Mouse (Mus musculus): Measurements from ENCODE around the gene Efna5. TPM values are rescaled to one million over a fixed set of nuclear protein-coding genes. Genes with fewer than 3 reads are reported as not detected.

Efna5 gene
- total RNA-seq, 1 experiment from 2014 or later = 30.0 TPM

DNA sequence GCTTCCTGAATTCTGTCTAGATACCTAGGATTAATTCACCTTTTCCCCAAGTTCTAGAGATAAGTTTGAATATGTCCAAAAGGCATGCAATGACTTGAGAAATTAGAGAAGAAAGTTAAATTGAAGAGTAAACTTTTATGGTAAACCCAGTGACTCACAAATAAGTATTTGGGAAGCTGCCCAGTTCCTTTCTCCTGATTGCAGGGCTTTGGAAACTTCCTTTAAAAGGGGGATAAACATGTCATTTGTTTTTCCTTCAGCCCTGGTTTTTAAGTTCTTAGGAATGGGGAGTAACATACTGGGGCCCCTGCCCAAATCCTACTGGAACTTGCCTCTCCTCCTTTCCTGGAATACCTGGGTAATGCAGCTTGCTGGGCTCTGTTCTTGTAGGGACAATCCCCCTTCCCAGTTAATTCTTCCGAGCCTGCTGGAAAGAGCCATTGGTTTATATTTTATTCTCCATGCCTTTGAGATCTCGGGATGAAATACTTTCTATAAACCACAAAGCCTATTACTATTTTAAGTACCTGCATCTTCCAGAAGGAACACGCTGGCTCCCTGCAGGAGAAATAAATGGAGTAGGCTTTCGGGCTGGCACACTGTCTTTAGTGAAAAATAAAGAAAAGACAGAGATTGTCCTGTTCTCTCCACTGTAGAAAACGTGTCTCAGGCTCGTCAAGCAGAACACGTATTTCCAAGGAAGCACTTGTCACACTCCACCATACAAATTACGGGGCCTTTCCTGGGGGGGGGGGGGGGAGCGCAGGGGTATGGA is 282.2 kb downstream of the Efna5 start:
- DNase-seq = no peak

DNA sequence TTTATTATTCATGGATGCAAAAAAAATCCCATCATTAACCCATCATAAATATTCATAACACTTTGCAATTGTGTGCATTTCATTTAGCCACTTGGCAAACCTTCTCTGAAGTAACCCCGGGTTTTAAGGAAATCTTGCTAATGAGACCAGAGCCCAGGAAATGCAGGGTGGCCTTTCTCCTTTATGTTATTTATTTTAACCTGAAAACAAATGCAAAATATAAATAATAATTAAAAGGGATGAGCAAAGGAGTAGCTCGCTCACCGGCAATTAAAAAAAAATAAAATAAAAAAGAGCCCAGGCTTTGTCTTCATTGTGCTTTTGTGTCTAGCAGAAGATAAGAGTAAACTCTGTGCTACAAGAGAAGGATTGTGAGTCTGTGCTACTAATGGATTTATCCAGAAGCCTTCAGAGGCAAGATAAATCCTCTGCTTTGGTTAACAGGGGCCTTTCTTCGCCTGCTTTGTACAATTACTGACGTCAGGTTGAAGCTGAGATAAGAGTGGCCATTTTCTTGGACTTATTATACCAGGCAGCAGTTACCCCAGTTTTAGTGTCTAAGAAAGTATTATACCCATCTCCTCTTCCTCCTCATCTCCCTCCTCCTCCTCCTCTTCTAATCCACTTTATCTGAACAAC is 288.6 kb downstream of the Efna5 start:
- no peak for DNase-seq

DNA sequence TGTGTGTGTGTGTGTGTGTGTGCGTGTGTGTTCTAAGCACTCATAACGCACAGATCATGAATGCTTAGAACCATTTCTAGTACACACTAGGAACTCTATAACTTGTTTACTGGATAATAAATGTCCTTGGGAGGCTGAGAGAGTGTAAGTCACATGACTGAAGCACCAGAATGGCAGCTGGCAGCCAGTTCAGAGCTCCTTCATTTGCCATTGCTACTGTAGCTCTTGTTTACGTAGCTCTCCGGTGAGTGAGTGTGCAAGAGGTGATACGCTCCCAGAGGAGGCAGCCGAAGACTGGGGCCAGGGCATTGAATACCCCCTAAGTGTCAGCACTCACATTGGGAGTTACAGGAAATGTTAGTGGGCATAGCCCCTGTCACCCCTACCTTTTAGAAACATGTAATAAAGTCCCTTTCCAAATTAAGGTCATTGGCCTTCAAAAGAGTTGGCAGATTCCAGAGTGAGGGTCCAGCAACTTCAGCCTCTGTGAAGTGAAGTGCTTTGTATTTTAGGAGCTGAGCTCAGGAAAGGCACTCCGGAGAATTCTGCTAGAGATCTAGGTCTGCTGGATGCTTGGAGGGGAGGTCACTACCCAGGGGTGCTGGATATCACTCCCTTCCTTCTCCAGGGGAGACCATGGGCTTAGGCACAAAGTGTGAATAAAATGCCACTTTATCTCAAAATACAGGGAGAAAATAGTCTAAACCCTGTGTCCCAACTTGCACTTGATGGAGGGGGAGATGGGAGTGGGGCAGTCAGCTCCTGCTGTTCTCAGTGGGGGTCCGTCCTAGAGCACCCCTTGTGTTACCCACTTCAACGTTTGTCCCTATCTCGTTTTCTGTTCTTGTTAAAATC is 289.3 kb downstream of the Efna5 start:
- DNase-seq = no peak

DNA sequence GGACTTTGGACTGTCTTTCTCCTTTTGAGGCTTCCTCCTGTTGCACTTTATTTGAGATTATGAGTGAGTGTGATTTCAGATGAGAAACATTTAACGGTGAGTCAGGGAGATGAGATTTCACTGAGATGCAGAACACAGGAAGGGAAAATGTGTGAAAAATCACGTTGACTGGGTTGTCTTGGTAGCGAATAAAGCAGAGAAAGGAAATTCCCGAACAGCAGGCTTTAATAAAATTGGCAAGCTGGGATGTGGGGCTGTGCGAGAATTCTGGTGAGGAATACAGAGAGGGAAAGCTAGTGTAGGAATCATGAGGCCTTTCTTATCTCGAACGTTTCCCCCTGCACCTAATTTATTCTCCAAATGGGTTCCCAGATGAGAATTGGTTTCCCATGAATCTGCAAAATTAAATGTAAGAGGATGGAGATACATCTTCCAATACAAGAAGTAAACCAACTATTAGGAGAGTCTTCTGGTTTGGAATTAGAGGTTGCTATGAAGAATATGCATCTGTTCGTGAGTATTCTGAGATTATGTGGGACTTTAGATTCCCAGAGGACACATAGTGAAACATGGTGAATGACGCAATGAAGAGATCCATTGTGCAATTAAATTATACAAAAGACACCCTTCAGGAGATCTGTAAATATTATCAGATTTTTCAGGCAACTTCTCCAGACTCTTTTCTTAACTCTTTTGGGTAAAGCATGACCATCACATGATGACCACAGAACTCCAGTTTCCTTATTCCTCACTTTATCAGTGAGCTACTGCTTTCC is 290.2 kb downstream of the Efna5 start:
- DNase-seq = no peak

DNA sequence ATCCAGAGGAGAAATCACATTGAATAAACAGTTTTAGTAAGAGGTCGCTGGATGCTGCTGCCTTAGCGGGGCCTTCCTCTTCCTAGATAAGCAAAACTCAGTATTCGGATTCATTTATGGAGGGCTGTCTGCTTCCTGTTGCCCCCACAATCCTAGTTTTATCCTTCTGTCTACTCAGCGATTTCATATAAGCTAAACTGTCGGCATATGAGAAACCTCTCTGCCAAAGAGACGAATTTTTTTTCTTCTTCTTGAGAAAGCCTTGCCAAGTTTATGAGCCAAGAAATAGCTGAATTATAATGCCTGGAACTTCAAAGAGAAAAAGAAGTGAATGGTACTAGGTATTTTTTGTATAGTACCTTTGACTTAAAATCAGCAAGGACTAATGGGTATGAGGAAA is 301.0 kb downstream of the Efna5 start:
- DNase-seq = no peak

- DNase-seq = no peak
Observed at GRCm38 (mm10) chr17:62579618-62580017, 301.5 kb downstream of the Efna5 start.

DNA sequence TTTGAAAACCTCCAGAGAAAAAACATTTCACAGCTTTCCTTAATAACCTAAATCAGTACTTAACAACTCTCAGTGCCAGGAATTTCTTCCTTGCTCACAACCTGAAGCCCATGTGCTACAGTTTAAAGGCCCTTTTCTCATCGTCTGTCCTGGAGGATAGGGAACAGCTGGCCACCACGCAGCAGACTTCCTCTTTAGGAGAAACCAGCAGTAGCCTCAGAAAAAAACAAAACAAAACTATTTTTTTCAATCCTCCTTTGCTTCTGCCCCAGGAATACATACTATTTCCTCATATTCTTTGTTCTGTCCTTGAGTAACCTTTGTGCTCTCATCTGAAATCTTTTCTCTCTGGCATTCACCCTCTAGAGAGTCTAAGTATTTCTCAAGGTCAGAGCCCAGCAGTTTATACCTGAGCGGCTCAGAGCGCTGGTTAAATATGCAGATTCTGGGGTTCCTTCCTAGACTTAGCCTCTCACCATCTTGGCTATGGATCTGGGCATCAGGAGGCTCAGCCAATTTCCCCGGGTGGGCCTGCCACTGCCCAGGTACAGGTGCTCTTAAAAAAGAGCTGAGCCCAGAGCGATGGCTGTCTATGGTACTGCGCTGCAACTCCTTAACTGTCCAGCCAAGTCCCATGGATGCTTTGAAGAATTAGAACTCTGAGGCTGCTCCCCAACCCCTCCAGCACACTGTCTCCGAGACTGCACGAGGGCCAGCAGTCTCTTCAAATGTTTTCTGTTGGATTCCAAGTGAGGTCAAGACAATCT is 306.4 kb downstream of the Efna5 start:
- DNase-seq = no peak

GRCm38 (mm10) chr17:62570101-62570500 is 311.0 kb downstream of the Efna5 start:
- DNase-seq = no peak

GRCm38 (mm10) chr17:62568019-62568418 is 313.1 kb downstream of the Efna5 start:
- DNase-seq = no peak

- DNase-seq = no peak
Observed at GRCm38 (mm10) chr17:62565632-62566031, 315.5 kb downstream of the Efna5 start.

DNA sequence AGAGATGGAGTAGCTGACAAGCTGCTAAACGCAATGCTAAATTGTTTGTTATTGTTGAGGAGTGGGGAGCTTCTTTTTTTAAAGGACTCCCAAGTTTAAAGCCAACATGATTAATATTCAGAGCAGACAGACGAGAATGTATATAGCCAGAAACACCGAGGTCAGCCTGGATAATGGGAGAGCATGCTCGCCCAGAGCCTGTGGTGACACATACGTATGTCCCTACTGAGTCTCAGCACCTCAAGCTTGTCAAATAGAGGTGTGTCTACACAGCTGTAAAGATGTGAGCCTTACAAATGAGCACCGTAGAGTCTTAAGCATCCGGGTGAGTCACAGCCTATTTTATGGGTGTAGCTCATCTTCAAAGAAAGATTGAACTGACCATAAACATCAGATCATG is 318.7 kb downstream of the Efna5 start:
- DNase-seq = no peak

GRCm38 (mm10) chr17:62557215-62557614 is 323.9 kb downstream of the Efna5 start:
- DNase-seq = no peak

Data from adrenal gland, postnatal 25 days (tissue).